Mouse (Mus musculus): Measurements from ENCODE around the gene Rtl5.

- TF ChIP-seq ZC3H11A (IDR thresholded peaks at IDR 0.05; ENCODE audit: borderline replicate concordance, low read depth, low read length), result no peak
- no peak for TF ChIP-seq ZNF384 (IDR thresholded peaks at IDR 0.05; ENCODE audit: low read depth, low read length)
- TF ChIP-seq MAFK (IDR thresholded peaks at IDR 0.05; ENCODE audit: insufficient read depth, low read depth, low read length), result no peak
Observed at GRCm38 (mm10) chrX:102041562-102041961, 29.5 kb downstream of the Rtl5 start.

Measured in ES-E14 (cell line).